Mouse (Mus musculus) left cerebral cortex, adult 2 months (tissue): Measurements from ENCODE around the gene Cmtm3. TPM values are rescaled to one million over a fixed set of nuclear protein-coding genes. Genes with fewer than 3 reads are reported as not detected.

Experiments used
- DNase-seq, 2 experiments: peaks; one replicate each; pipeline ENCODE4 v3.0.0; 2021 to 2022; ENCODE audit warnings: low spot score in 2 of 2, mixed read lengths in 1 of 2; ENCODE audit errors: extremely low spot score in 1 of 2
- H3K27ac ChIP-seq: fragments of 200-600 bp; 2 replicates; pipeline ENCODE4 v1.8.1; 2022
- H3K4me3 ChIP-seq: fragments of 200-600 bp; 2 replicates; pipeline ENCODE4 v1.8.1; 2022
- CTCF ChIP-seq: fragments of 200-600 bp; IDR thresholded peaks from 2 replicates; pipeline ENCODE4 v1.8.1; 2022; ENCODE audit warnings: antibody characterized with exemption, mild to moderate bottlenecking, moderate library complexity
- intact Hi-C: fragments of 180-260 bp; cut with DNase I; formaldehyde crosslinking; loops from one replicate; pipeline ENCODE4 v1.15.1; 2025
- total RNA-seq, 2 experiments: library from RNA; stranded (reverse); gene quantifications; 2 replicates each; pipeline ENCODE4 v1.2.3; 2021

The Cmtm3 gene
- total RNA-seq, 2 experiments from 2014 or later, result 11.9 to 12.8 TPM

DNA sequence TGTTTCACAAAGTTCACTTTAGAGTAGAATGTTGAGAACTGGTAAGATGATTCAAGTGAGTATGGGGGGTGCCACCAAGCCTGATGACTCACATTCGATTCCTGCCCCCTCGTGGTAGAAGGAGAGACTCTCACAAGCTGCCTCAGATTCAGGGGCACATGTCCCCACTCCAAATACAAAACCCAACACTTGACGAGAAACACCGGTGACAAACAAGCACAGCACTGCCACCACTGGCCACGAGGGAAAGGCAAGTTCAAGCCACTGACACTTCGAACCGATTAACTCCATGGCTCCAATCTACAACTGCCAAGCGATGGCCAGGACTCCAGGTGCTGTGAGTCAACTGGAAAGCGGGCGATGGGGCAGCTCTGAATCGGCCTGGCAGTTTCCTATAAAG lies 34.6 kb downstream of the Cmtm3 start:
- DNase-seq, result no peak
- Histone ChIP-seq H3K4me3 (no peak overlapping the region), H3K27ac (no peak overlapping the region)
- intact Hi-C loops, result no loop called here
- peak; percentile 45 for TF ChIP-seq CTCF

DNA sequence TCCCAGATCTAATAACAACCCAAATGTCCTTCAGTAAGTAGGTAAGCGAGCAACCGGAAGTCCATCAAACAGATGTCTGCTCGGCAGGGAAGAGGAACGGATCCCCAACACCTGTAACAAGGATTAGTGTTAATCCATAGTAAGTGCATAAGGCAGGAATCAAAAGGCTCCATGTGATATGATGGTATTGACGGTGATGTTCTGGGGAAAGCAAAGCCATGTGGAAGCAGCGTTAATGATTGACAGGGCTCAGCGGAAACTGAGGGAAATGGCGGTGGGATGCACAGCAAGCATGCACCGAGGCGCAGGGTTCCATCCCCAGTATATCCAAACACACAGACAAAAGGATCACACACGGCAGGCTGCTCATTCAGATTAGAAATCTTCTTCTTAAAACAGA lies 35.1 kb downstream of the Cmtm3 start:
- no peak overlapping the region for H3K4me3 ChIP-seq
- intact Hi-C loops, result no loop called here
- H3K27ac ChIP-seq, result no peak overlapping the region
- no peak for TF ChIP-seq CTCF
- DNase-seq, result no peak

DNA sequence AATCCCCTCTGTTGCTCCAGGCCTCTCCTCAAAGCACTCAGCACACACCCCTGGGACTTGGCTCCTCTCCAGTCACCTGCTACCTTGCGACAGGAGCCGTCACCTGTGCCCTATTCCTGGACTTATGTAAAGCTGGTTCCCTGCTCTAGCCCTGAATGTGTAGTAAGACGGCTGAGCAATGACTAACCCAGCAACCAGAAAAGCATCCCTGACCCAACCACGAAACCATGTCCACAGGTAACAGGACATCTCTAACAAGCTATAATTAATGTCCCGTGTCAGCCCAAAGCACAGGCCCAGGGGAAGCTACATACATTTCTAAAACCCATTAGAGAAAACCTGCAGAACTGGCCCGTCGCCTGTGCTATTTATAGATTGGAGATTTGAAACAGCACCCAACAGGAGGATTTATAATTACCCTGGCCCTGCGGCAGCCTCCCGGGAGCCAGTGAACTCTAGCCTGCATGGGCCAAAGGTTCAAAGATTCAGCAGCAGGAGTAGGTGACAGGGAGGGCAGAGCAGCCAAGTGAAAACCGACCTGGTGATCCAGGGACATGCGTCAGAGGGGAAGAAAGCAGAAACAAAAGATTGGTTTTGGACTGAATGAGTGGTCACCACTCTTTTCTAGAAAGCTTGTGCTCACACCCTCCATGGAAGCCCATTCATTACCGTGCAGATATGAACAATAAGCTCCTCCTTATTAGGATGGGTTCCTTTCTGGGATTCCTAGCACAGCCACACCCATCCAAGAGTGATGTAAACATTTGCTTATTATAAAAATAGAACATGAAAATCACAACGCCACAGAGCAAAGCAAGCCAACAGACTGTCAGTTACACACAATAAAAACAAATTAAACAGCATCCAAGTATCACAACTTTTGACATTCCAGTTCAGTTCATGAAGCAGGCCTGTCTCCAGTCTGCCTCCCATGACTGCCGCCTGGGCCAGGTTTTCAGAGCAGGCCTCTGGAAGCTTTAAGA lies 35.9 kb downstream of the Cmtm3 start:
- no peak for DNase-seq
- TF ChIP-seq CTCF, result no peak
- intact Hi-C loops, result no loop called here
- no peak overlapping the region for H3K4me3 ChIP-seq
- H3K27ac ChIP-seq, result no peak overlapping the region

DNA sequence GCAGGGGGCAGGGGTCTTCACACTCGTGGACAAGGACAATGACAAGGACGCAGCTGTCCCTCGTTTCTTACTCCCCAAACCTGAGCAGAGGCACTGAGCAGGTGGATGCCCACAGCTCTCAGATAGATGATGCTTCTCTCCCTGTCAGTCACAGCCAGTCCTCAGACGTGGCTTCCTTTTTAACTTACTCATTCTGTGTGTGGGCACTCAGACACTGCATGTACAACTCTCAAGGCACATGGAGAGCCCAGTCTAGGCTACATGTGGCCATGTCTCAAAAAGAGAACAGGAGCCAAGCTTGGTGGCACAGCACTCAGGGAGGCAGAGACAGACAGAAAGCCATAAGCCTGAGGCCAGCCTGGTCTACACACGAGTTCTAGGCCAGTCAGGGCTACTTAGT lies 36.7 kb downstream of the Cmtm3 start:
- H3K27ac ChIP-seq, result no peak overlapping the region
- intact Hi-C loops, result no loop called here
- no peak overlapping the region for H3K4me3 ChIP-seq
- no peak for DNase-seq
- TF ChIP-seq CTCF, result no peak

DNA sequence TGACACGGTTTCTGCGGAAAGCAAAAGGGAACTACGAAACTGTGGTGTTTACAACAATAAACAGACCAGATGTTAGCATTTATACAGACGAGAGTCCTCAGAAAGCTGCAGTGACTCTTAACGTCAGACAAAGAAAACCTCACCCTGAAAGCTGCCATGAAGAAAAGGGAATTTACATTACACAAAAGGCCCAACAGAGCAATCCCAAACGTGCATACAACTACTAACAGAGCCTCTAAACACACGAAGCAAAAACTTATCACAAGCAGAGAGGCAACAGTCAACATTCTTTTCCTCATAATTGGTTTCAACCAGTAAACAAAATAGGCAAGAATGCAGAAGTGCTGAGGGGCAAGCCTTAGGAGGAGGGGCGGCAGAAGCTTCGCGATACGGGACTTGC lies 37.5 kb downstream of the Cmtm3 start:
- no peak for TF ChIP-seq CTCF
- Histone ChIP-seq H3K4me3 (no peak overlapping the region), H3K27ac (no peak overlapping the region)
- no peak for DNase-seq
- intact Hi-C loops, result no loop called here

DNA sequence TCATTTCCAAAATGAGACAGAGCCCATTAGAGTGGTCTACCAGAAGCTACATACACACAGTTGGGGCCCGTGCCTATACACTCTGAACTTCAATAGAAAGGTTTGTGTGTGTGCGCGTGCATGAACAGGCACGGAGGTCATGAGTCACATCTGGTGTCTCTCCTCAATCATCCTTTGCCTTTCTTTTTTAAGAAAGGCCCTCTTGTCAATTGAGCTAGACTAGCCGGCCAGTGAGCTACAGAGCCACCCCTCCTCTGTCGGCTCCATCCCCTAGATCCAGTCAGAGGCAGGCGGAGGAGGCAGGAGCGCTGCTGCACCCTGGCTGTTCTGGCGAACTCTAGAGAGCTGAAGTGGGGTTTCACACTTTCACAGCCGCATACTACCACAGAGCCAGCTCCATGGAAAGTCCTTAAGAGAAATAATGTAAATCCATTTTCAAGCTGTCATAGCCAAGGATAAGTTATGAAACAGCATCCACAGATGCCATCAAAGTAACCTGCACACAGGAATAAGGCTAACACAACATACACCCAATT lies 40.2 kb downstream of the Cmtm3 start:
- intact Hi-C loops, result no loop called here
- Histone ChIP-seq H3K4me3 (no peak overlapping the region), H3K27ac (no peak overlapping the region)
- no peak for DNase-seq
- no peak for TF ChIP-seq CTCF

DNA sequence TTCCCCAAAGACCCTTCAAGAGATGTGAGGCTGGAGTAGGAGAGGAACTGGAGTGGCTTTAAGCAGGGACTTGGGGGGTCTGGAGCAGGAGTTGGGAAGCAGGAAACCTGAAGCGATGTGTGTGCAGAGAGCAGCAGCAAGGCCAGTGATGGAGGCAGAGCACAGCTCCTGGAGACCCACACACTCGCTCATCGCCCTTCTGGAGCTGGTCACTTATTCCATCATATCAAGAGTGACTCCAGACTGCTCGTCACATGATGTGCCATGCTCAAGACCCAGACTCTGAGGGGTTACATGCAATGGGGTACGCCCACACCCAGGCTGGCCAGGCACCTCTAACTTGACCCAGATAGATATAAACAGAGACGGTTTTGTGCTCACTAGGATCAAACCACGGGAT lies 41.1 kb downstream of the Cmtm3 start:
- Histone ChIP-seq H3K27ac (0 out of 2 replicates have a peak overlapping the region, but pooled peaks have one; percentile 19), H3K4me3 (no peak overlapping the region)
- DNase-seq, result no peak
- intact Hi-C loops, result no loop called here
- no peak for TF ChIP-seq CTCF

DNA sequence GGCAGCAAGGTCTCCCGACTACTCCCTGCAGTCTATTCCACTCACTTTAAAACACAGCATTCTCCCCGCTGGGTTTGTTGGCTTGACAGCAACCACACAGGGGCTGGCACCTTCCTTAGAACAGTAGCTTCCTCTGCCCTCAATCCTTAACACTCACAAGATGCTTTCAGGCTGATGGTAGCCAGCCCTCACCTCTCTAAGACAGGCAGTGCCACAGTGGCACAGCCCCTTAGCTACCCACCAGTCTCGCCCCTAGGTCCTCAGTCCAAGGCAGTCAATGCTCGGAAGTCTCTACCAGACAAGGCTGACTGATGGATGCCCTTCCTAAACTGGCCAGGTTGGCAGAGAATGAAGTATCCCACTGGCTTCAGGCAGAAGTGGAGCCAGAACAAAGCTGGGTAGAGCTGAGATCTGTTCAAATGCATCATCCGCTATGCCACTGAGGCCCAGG lies 41.8 kb downstream of the Cmtm3 start:
- intact Hi-C loops, result no loop called here
- H3K4me3 ChIP-seq, result no peak overlapping the region
- TF ChIP-seq CTCF, result no peak
- no peak overlapping the region for H3K27ac ChIP-seq
- no peak for DNase-seq

DNA sequence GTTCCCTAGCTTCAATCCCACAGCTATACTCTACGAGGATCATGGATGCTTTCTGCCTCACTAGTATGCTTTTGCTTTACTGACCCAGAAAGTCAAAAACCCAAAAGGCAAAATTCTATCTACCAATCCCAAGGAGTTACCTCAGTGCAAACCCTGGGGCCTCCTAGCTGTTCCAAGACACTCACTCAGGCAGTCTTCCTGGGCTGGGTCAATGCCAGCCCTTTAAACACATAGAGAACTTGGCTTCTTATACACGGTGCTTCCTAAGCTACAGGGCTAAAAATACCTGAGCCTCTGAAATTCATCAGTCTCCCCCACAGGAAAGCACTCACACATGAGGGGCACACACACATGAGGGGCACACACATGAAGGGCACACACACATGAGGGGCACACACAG lies 44.1 kb downstream of the Cmtm3 start:
- Histone ChIP-seq H3K27ac (no peak overlapping the region), H3K4me3 (no peak overlapping the region)
- no peak for TF ChIP-seq CTCF
- DNase-seq, result no peak
- intact Hi-C loops, result no loop called here

DNA sequence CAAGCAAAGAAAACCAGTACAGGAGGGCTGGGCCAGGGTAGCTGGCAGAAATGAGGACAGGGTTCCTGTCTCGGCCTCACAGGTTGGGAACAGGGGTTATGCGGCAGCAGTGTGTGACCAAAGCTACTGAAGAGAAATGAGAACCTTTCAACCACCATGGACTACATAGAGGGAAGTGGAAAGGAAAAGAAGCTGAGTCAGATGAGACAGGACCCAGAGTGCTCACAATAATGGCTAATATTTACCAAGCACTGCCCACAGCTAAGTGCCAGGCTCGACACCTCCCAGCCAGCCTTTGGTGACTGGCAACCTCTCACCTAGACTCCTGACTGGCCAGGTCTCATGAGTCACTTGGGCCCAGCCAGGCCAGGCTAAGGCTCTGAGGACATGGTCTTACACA lies 44.8 kb downstream of the Cmtm3 start:
- intact Hi-C loops, result no loop called here
- TF ChIP-seq CTCF, result no peak
- H3K27ac ChIP-seq, result no peak overlapping the region
- no peak for DNase-seq
- no peak overlapping the region for H3K4me3 ChIP-seq

DNA sequence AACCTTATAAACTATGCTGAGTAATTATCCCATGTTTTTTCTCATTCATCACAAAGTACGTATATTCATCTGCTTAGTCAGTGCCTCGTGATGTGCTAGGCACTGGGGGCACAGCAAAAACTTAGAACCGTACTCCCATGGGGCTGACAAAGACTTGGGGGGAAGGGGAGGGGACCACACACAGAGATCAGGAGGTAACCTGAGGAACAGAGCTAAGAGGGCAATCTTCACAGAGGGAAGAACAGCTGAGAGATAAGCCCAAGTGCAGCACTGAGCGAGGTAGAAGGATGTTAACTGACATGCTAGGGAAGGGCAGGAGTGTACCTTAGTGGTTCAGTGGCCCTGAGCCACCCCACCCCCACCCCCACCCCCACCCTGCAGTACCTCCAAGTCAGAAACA lies 47.5 kb downstream of the Cmtm3 start:
- H3K4me3 ChIP-seq, result no peak overlapping the region
- no peak for TF ChIP-seq CTCF
- no peak overlapping the region for H3K27ac ChIP-seq
- intact Hi-C loops, result no loop called here
- DNase-seq, result no peak

DNA sequence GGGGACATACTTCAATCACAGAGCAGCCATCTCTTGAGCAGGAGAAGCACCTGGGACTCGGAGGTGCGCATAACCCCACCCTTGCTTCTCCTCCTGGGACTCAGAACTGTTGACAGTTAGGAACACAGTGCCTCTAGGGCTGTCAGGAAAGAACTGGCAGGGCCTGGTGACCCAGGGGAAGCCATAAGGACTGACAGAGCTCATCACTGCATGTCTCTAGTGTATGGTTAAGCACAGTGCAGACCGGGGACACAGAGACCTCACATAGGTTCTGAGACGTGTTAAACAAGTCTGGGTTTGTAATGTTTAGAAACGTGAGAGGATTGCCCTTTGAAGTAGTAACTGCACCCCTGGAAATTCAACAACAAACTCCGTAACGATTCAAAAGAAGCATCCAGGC lies 48.3 kb downstream of the Cmtm3 start:
- intact Hi-C loops, result no loop called here
- no peak for DNase-seq
- no peak for TF ChIP-seq CTCF
- Histone ChIP-seq H3K4me3 (no peak overlapping the region), H3K27ac (no peak overlapping the region)

DNA sequence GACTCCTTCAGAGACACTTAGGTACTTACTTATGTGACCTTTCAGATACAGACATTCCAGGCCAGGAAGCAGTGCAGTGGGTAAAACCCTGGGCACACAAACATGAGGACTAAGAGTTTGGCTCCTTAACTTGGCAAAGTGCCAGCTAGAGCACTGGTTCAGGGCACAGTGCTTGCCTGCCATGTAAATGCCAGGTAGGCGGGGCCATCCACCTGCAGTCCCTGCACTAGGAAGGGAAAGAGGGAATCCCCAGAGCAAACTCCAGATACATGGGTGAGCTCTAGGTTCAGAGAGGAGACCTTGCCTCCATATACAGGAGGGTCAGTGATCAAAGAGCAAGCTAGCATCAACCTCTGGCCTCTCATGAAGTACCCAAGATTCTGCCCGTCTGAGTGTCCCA lies 48.8 kb downstream of the Cmtm3 start:
- no peak for TF ChIP-seq CTCF
- H3K4me3 ChIP-seq, result no peak overlapping the region
- intact Hi-C loops, result no loop called here
- H3K27ac ChIP-seq, result no peak overlapping the region
- no peak for DNase-seq
